Mouse (Mus musculus): ENCODE results near the gene Nav2. TPM values are rescaled to one million over a fixed set of nuclear protein-coding genes. Genes with fewer than 3 reads are reported as not detected.

Nav2 gene
- total and polyA plus RNA-seq, 3 experiments, result under 0.01 TPM; not detected in 2

- TF ChIP-seq MXI1 (IDR thresholded peaks at IDR 0.05; ENCODE audit: low read depth, low read length), result peak; percentile 63; the same call in 1 of the 2 replicates
- no peak for TF ChIP-seq SIN3A (IDR thresholded peaks at IDR 0.05; ENCODE audit: low read length)
- dilution Hi-C loops (cut with MboI; ENCODE audit: extremely low pct_ligation_motif_present, extremely low pct_unique_long_range_greater_than_20kb, low sequenced_read_pairs) (no loop called here), in situ Hi-C loops (cut with MboI; ENCODE audit: low pct_ligation_motif_present, low pct_unique_long_range_greater_than_20kb, low sequenced_read_pairs) (no loop called here)
- Histone ChIP-seq H3K36me3 (replicated peaks in 1 of 2; ENCODE audit: control insufficient read depth in 1 of 2, insufficient read depth in 1 of 2, low read length in 1 of 2) (no peaks in the 10 kb centered on the region), H3K4me2 (ENCODE audit: insufficient read depth, low read depth, poor library complexity, severe bottlenecking) (no peak overlapping the region), H3K4me1 (ENCODE audit: control insufficient read depth in 1 of 2, insufficient read depth in 2 of 2) (peaks cover 0 to 13% of the 10 kb centered on the region in 2 experiments; a peak in 2 of 4 replicates), H3K4me3 (replicated peaks in 1 of 3; ENCODE audit: low read depth in 2 of 3, low read length in 2 of 3, poor library complexity in 1 of 3) (no peak overlapping the region), H3K27me3 (replicated peaks) (peaks cover 55% of the 10 kb centered on the region), H3K27ac (ENCODE audit: insufficient read depth, low read depth) (no peak overlapping the region), H3K9me3 (replicated peaks; ENCODE audit: low read length) (no peaks in the 10 kb centered on the region), H3K9ac (ENCODE audit: insufficient read depth, low read depth) (no peak overlapping the region), H3K79me2 (replicated peaks; ENCODE audit: control insufficient read depth, extremely low read depth, insufficient read depth, poor library complexity, severe bottlenecking) (no peaks in the 10 kb centered on the region)
- no peak for DNase-seq (ENCODE audit: extremely low read depth)
Measured at GRCm38 (mm10) chr7:49522411-49523114, 614.0 kb downstream of the Nav2 start.

GRCm38 (mm10) chr7:49523115-49523445 lies 614.6 kb downstream of the Nav2 start:
- in situ Hi-C loops (cut with MboI; ENCODE audit: low pct_ligation_motif_present, low pct_unique_long_range_greater_than_20kb, low sequenced_read_pairs), result no loop called here
- H3K9ac ChIP-seq (ENCODE audit: insufficient read depth, low read depth), result no peak overlapping the region
- no peaks in the 10 kb centered on the region for H3K9me3 ChIP-seq (replicated peaks; ENCODE audit: low read length)
- peaks cover 50% of the 10 kb centered on the region for H3K27me3 ChIP-seq (replicated peaks)
- H3K27ac ChIP-seq (ENCODE audit: insufficient read depth, low read depth), result no peak overlapping the region
- no peak overlapping the region for H3K4me2 ChIP-seq (ENCODE audit: insufficient read depth, low read depth, poor library complexity, severe bottlenecking)
- H3K79me2 ChIP-seq (replicated peaks; ENCODE audit: control insufficient read depth, extremely low read depth, insufficient read depth, poor library complexity, severe bottlenecking), result no peaks in the 10 kb centered on the region
- no peaks in the 10 kb centered on the region for H3K36me3 ChIP-seq (replicated peaks in 1 of 2; ENCODE audit: control insufficient read depth in 1 of 2, insufficient read depth in 1 of 2, low read length in 1 of 2)
- H3K4me1 ChIP-seq (ENCODE audit: control insufficient read depth in 1 of 2, insufficient read depth in 2 of 2), result peaks cover 0 to 15% of the 10 kb centered on the region in 2 experiments; a peak in 2 of 4 replicates
- TF ChIP-seq BHLHE40 (IDR thresholded peaks at IDR 0.05; ENCODE audit: low read depth, low read length) (no peak), ETS1 (conservative IDR thresholded peaks at IDR 0.05; ENCODE audit: low read depth, low read length) (no peak), SMC3 (IDR thresholded peaks at IDR 0.05; ENCODE audit: low read depth, low read length) (no peak), PAX5 (IDR thresholded peaks at IDR 0.05; ENCODE audit: low read length) (no peak), CHD1 (IDR thresholded peaks at IDR 0.05; ENCODE audit: low read depth, low read length) (no peak), POLR2AphosphoS2 (IDR thresholded peaks at IDR 0.05; ENCODE audit: low read depth, low read length) (no peak), MEF2A (IDR thresholded peaks at IDR 0.05; ENCODE audit: borderline replicate concordance, low read depth, low read length) (no peak), ELF1 (IDR thresholded peaks at IDR 0.05; ENCODE audit: low read depth, low read length) (no peak), EP300 (IDR thresholded peaks at IDR 0.05; ENCODE audit: low read length) (no peak), CTCF (conservative IDR thresholded peaks at IDR 0.05 in 1 of 2, IDR thresholded peaks at IDR 0.05 in 1 of 2; ENCODE audit: low read depth in 2 of 2, low read length in 2 of 2) (no peak), POLR2A (IDR thresholded peaks at IDR 0.05; ENCODE audit: low read depth, low read length) (no peak), RAD21 (IDR thresholded peaks at IDR 0.05; ENCODE audit: low read depth, low read length) (no peak), NELFE (IDR thresholded peaks at IDR 0.05; ENCODE audit: low read depth, low read length) (no peak), IRF4 (IDR thresholded peaks at IDR 0.05; ENCODE audit: low read depth, low read length) (no peak), ZNF384 (IDR thresholded peaks at IDR 0.05; ENCODE audit: low read depth, low read length) (no peak), JUND (conservative IDR thresholded peaks at IDR 0.05; ENCODE audit: low read depth, low read length) (no peak), TBP (conservative IDR thresholded peaks at IDR 0.05; ENCODE audit: low read depth, low read length) (no peak), TCF12 (IDR thresholded peaks at IDR 0.05; ENCODE audit: low read depth, low read length) (no peak)
- dilution Hi-C loops (cut with MboI; ENCODE audit: extremely low pct_ligation_motif_present, extremely low pct_unique_long_range_greater_than_20kb, low sequenced_read_pairs), result no loop called here
- DNase-seq (ENCODE audit: extremely low read depth), result no peak
- H3K4me3 ChIP-seq (replicated peaks in 1 of 3; ENCODE audit: low read depth in 2 of 3, low read length in 2 of 3, poor library complexity in 1 of 3), result no peak overlapping the region
